Mouse (Mus musculus) embryonic facial prominence, embryonic 14.5 days (tissue): Measurements from ENCODE around the gene Ppfibp2. TPM values are rescaled to one million over a fixed set of nuclear protein-coding genes. Genes with fewer than 3 reads are reported as not detected.

Experiments used
- ATAC-seq: fragments of 200-750 bp; cut with Nextera tagmentation; 2 replicates; pipeline ENCODE4 v1.8.0; 2017; ENCODE audit warnings: low read depth, moderate number of reproducible peaks, moderate TSS enrichment
- DNase-seq: peaks from one replicate; pipeline ENCODE4 v3.0.0-alpha.2; 2015; ENCODE audit warnings: low spot score
- H3K27ac ChIP-seq: fragments of 300-500 bp; sonication (generic); replicated peaks from 2 replicates; pipeline ENCODE4 v1.5.1; 2014; ENCODE audit warnings: low read depth, mild to moderate bottlenecking, low read length, moderate library complexity
- H3K27me3 ChIP-seq: fragments of 300-500 bp; sonication (generic); replicated peaks from 2 replicates; pipeline ENCODE4 v1.6.1; 2014; ENCODE audit warnings: low read length; ENCODE audit not compliant: control insufficient read depth, insufficient read depth
- H3K36me3 ChIP-seq: fragments of 300-500 bp; sonication (generic); 2 replicates; pipeline ENCODE4 v1.6.1; 2014; ENCODE audit warnings: low read length, mixed read lengths; ENCODE audit not compliant: control insufficient read depth, insufficient read depth
- H3K4me1 ChIP-seq: fragments of 300-500 bp; sonication (generic); 2 replicates; pipeline ENCODE4 v1.6.1; 2014; ENCODE audit warnings: antibody characterized with exemption, low read length; ENCODE audit not compliant: control insufficient read depth, insufficient read depth
- H3K4me2 ChIP-seq: fragments of 300-500 bp; sonication (generic); 2 replicates; pipeline ENCODE4 v1.6.1; 2014; ENCODE audit warnings: low read depth, mild to moderate bottlenecking, low read length, moderate library complexity, mixed read lengths
- H3K4me3 ChIP-seq: fragments of 300-500 bp; sonication (generic); 2 replicates; pipeline ENCODE4 v1.5.1; 2014; ENCODE audit warnings: low read depth, mild to moderate bottlenecking, low read length
- H3K9ac ChIP-seq: fragments of 300-500 bp; sonication (generic); 2 replicates; pipeline ENCODE4 v1.6.1; 2014; ENCODE audit warnings: low read depth, mild to moderate bottlenecking, low read length, moderate library complexity, mixed read lengths
- H3K9me3 ChIP-seq: fragments of 300-500 bp; sonication (generic); 2 replicates; pipeline ENCODE4 v1.6.1; 2016; ENCODE audit warnings: low read length; ENCODE audit not compliant: control insufficient read depth
- WGBS: fragments of 180-500 bp; shearing (Covaris S2); extraction: QIAGEN DNeasy Blood & Tissue Kit; methylation state at CpG from one replicate; pipeline ENCODE4 v1.1.7; 2014; 5-methylcytosine and 5-hydroxymethylcytosine counted together
- polyA plus RNA-seq: library from polyadenylated mRNA; unstranded; fragments of >200 nt; fragmentation: Nextera tagmentation; extraction: Ambion mirVana; gene quantifications from 2 replicates; pipeline ENCODE4 v1.2.1, GENCODE M21; 2014

Ppfibp2 gene
- 12.4 and 14.3 TPM in 2 replicates for polyA plus RNA-seq

DNA sequence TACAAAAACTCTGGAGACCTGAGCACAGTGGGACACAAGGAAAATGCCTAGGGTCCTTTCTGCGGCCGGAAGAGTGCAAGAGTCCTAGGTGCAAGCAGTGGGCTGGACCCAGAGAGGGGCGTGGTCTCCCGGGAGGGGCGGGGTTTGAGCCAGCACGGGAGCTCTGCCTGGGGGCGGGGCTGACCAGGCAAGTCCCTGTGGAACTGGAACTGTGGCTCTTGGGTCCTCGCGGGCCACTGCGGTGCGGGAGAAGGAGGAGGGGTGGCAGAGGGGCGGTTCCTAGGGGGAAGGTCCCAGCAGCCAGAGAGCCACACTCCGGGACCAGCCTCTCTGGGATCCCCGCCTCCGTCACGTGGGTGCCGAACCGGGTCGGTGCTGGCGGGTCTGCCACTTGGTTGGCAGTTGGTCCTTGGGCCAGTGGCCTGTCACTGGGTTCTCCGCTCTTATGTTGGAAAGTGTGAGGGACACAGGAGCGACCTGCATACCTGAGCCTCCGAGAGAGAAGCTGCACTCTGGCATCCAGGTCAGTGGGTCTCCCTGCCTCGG, at the start of gene Ppfibp2:
Gene Ppfibp2, plus strand, starts transcription at position 351 of the 546 bp plus-strand sequence.
- peak; percentile 90 for DNase-seq
- Histone ChIP-seq H3K9ac (peak within 1 kb of the TSS; percentile 61), H3K4me2 (peak within 1 kb of the TSS; percentile 91), H3K27me3 (no peaks in the 10 kb centered on the region), H3K4me3 (peak within 1 kb of the TSS; percentile 54), H3K36me3 (peaks cover 5% of the 10 kb centered on the region), H3K9me3 (no peaks in the 10 kb centered on the region), H3K4me1 (no peaks in the 10 kb centered on the region; the same call in 1 of the 2 replicates), H3K27ac (no peak within 1 kb of the TSS; the same call in 1 of the 2 replicates)
- WGBS: 3% methylated on average over 6 of the region's 24 CpGs
- ATAC-seq: peak; percentile 92

DNA sequence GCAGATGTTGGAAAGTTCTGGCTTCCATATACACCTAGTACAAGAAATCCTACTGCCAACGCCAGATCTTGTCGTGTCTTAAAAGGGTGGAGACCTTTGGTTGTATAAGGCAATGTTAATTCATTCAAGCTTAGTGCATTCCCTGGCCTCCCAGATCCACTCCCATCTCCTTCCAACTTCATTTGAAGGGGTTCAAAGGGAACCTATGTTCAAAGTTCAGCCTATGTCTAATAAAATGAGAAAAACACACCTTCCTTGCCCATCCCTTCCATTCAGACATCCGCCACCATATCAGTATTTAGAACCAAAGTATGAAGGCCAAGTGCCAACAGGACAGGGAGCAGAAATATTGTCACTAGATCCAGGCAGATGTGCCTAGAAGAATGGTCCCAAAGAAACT, 47.1 kb upstream of the Ppfibp2 start:
- H3K36me3 ChIP-seq: no peaks in the 10 kb centered on the region
- H3K4me1 ChIP-seq: no peaks in the 10 kb centered on the region
- ATAC-seq: no peak
- whole genome bisulfite sequencing: 85% methylated on average over 3 of the region's 3 CpGs
- no peaks in the 10 kb centered on the region for H3K27me3 ChIP-seq
- no peak overlapping the region for H3K4me3 ChIP-seq
- no peaks in the 10 kb centered on the region for H3K9me3 ChIP-seq
- no peak overlapping the region for H3K9ac ChIP-seq
- H3K27ac ChIP-seq: no peak overlapping the region
- no peak overlapping the region for H3K4me2 ChIP-seq
- DNase-seq: no peak

- ATAC-seq: no peak
- WGBS: 68% methylated on average over 1 of the region's 1 CpGs
Measured at GRCm38 (mm10) chr7:107553461-107553860, 41.5 kb upstream of the Ppfibp2 start.

DNA sequence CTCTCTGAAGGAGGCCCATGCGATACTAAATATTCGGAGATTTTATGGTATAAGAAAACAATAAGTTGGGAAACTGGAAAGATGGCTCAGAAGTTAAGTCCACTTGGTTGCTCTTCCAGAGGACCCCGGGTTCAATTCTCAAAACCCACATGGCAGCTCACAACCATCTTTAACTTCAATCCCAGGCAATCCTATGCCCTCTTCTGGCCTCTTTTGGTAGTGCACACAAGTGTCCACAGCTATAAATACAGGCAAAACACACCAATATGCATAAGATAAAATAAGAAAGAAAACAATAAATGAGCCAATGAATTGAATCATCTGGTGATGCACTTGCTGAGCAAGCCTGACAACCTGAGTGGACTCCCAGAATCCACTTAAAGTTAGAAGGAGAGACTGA, 39.1 kb upstream of the Ppfibp2 start:
- H3K9ac ChIP-seq: no peak overlapping the region
- WGBS: 89% methylated on average over 3 of the region's 3 CpGs
- ATAC-seq: no peak
- H3K27ac ChIP-seq: no peak overlapping the region
- H3K4me3 ChIP-seq: no peak overlapping the region
- H3K9me3 ChIP-seq: no peaks in the 10 kb centered on the region
- no peaks in the 10 kb centered on the region for H3K4me1 ChIP-seq
- no peak for DNase-seq
- H3K4me2 ChIP-seq: no peak overlapping the region
- H3K36me3 ChIP-seq: no peaks in the 10 kb centered on the region
- H3K27me3 ChIP-seq: no peaks in the 10 kb centered on the region

More at GRCm38 (mm10) chr7:107553461-107553860, 41.5 kb upstream of the Ppfibp2 start:
- Histone ChIP-seq H3K4me2 (no peak overlapping the region), H3K4me1 (no peaks in the 10 kb centered on the region), H3K36me3 (no peaks in the 10 kb centered on the region), H3K27ac (no peak overlapping the region), H3K9ac (no peak overlapping the region), H3K4me3 (no peak overlapping the region), H3K9me3 (no peaks in the 10 kb centered on the region), H3K27me3 (no peaks in the 10 kb centered on the region)
- no peak for DNase-seq

GRCm38 (mm10) chr7:107560675-107561074, 34.3 kb upstream of the Ppfibp2 start:
- DNase-seq (no peak), ATAC-seq (no peak)
- Histone ChIP-seq H3K27ac (no peak overlapping the region), H3K9me3 (no peaks in the 10 kb centered on the region), H3K27me3 (no peaks in the 10 kb centered on the region), H3K36me3 (no peaks in the 10 kb centered on the region), H3K4me3 (no peak overlapping the region), H3K4me1 (no peaks in the 10 kb centered on the region), H3K4me2 (no peak overlapping the region), H3K9ac (no peak overlapping the region)
- WGBS: 69% methylated on average over 2 of the region's 2 CpGs

DNA sequence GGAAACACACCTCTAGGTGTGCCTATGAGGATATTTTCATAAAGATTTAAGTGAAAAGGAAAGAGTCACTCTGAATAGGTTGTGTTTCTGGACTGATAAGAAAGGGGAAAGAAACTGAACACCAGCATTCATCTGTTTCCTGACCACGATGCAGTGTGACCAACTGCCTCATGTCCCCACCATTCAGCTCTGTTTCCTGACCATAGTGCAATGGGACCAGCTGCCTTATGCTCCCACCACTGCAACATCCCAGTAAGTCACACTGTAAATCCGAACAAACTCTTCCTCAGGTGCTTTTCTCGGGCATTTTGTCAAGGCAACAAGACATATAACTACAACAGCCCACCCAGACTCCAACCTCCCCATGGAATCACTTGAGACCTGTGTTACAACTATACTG, 33.4 kb upstream of the Ppfibp2 start:
- no peaks in the 10 kb centered on the region for H3K27me3 ChIP-seq
- no peak for DNase-seq
- no peak overlapping the region for H3K4me3 ChIP-seq
- H3K27ac ChIP-seq: no peak overlapping the region
- no peak overlapping the region for H3K9ac ChIP-seq
- 73% methylated on average over 3 of the region's 3 CpGs for WGBS
- ATAC-seq: no peak
- no peak overlapping the region for H3K4me2 ChIP-seq
- no peaks in the 10 kb centered on the region for H3K9me3 ChIP-seq
- no peaks in the 10 kb centered on the region for H3K36me3 ChIP-seq
- peaks cover 3% of the 10 kb centered on the region; the same call in 1 of the 2 replicates for H3K4me1 ChIP-seq

- Histone ChIP-seq H3K9me3 (no peaks in the 10 kb centered on the region), H3K4me1 (peaks cover 7% of the 10 kb centered on the region; the same call in 1 of the 2 replicates), H3K36me3 (no peaks in the 10 kb centered on the region), H3K4me3 (no peak overlapping the region), H3K27me3 (no peaks in the 10 kb centered on the region), H3K9ac (no peak overlapping the region), H3K27ac (no peak overlapping the region), H3K4me2 (no peak overlapping the region)
- no peak for DNase-seq
- 49% methylated on average over 2 of the region's 2 CpGs for WGBS
- no peak for ATAC-seq
Measured at GRCm38 (mm10) chr7:107563727-107564126, 31.3 kb upstream of the Ppfibp2 start.

- ATAC-seq (peak; percentile 91), DNase-seq (peak; percentile 95)
- Histone ChIP-seq H3K4me1 (peaks cover 15% of the 10 kb centered on the region), H3K4me2 (peak within 1 kb of the TSS; percentile 56), H3K9ac (peak within 1 kb of the TSS; percentile 62), H3K36me3 (peaks cover 14% of the 10 kb centered on the region), H3K27me3 (no peaks in the 10 kb centered on the region), H3K4me3 (peak within 1 kb of the TSS; percentile 46), H3K9me3 (0 out of 2 replicates have a peak, but pooled peaks cover 6% of the 10 kb centered on the region), H3K27ac (peak within 1 kb of the TSS; percentile 92)
- 12% methylated on average over 7 of the region's 7 CpGs for WGBS
Measured at GRCm38 (mm10) chr7:107567261-107567671, 27.7 kb upstream of the Ppfibp2 start, which contains the start of gene Olfml1. Olfml1 (plus strand) TSS chr7:107567446.

GRCm38 (mm10) chr7:107567674-107568073, 27.3 kb upstream of the Ppfibp2 start:
- no peaks in the 10 kb centered on the region for H3K27me3 ChIP-seq
- 0 out of 2 replicates have a peak, but pooled peaks cover 6% of the 10 kb centered on the region for H3K9me3 ChIP-seq
- WGBS: 25% methylated on average over 5 of the region's 5 CpGs
- H3K4me3 ChIP-seq: peak overlapping the region; percentile 46
- H3K4me2 ChIP-seq: peak overlapping the region; percentile 56
- DNase-seq: no peak
- H3K27ac ChIP-seq: peak overlapping the region; percentile 92
- H3K4me1 ChIP-seq: peaks cover 15% of the 10 kb centered on the region
- peak overlapping the region; percentile 62 for H3K9ac ChIP-seq
- H3K36me3 ChIP-seq: peaks cover 18% of the 10 kb centered on the region
- no peak for ATAC-seq
